Mouse (Mus musculus) forebrain, embryonic 16.5 days (tissue): ENCODE results near the gene Ncor1. TPM values are rescaled to one million over a fixed set of nuclear protein-coding genes. Genes with fewer than 3 reads are reported as not detected.

Experiments used
- ATAC-seq: fragments of 200-750 bp; cut with Nextera tagmentation; 2 replicates; pipeline ENCODE4 v1.8.0; 2017; ENCODE audit warnings: mild to moderate bottlenecking, moderate library complexity
- H3K27ac ChIP-seq: fragments of 300-500 bp; sonication (generic); 2 replicates; pipeline ENCODE4 v1.5.1; 2014; ENCODE audit warnings: low read length, control low read depth
- H3K27me3 ChIP-seq: fragments of 300-500 bp; sonication (generic); replicated peaks from 2 replicates; pipeline ENCODE4 v1.6.1; 2014; ENCODE audit warnings: low read length; ENCODE audit not compliant: control insufficient read depth, insufficient read depth
- H3K36me3 ChIP-seq: fragments of 300-500 bp; sonication (generic); 2 replicates; pipeline ENCODE4 v1.6.1; 2014; ENCODE audit not compliant: control insufficient read depth, insufficient read depth
- H3K4me1 ChIP-seq: fragments of 300-500 bp; sonication (generic); replicated peaks from 2 replicates; pipeline ENCODE4 v1.6.1; 2014; ENCODE audit warnings: low read length; ENCODE audit not compliant: control insufficient read depth, insufficient read depth
- H3K4me2 ChIP-seq: fragments of 300-500 bp; sonication (generic); 2 replicates; pipeline ENCODE4 v1.6.1; 2014; ENCODE audit warnings: mild to moderate bottlenecking, low read length, control low read depth
- H3K4me3 ChIP-seq: fragments of 300-500 bp; sonication (generic); replicated peaks from 2 replicates; pipeline ENCODE4 v1.5.1; 2014; ENCODE audit warnings: mild to moderate bottlenecking, low read length, control low read depth
- H3K9ac ChIP-seq: fragments of 300-500 bp; sonication (generic); replicated peaks from 2 replicates; pipeline ENCODE4 v1.6.1; 2014; ENCODE audit warnings: low read depth, low read length, control low read depth
- H3K9me3 ChIP-seq: fragments of 300-500 bp; sonication (generic); 2 replicates; pipeline ENCODE4 v1.6.1; 2016; ENCODE audit warnings: low read length; ENCODE audit not compliant: control insufficient read depth
- WGBS: fragments of 180-500 bp; shearing (Covaris S2); extraction: QIAGEN DNeasy Blood & Tissue Kit; methylation state at CpG from one replicate; pipeline ENCODE4 v1.1.7; 2014; 5-methylcytosine and 5-hydroxymethylcytosine counted together
- polyA plus RNA-seq: library from polyadenylated mRNA; unstranded; fragments of >200 nt; fragmentation: Nextera tagmentation; extraction: Ambion mirVana; gene quantifications from 2 replicates; pipeline ENCODE4 v1.2.1, GENCODE M21; 2015

Gene Ncor1
- polyA plus RNA-seq, 1 experiment from 2014 or later, result 186 TPM

- Histone ChIP-seq H3K9me3 (no peaks in the 10 kb centered on the region), H3K4me3 (no peak overlapping the region), H3K27ac (no peak overlapping the region), H3K4me1 (peaks cover 11% of the 10 kb centered on the region), H3K36me3 (no peaks in the 10 kb centered on the region), H3K4me2 (no peak overlapping the region), H3K27me3 (no peaks in the 10 kb centered on the region), H3K9ac (no peak overlapping the region)
- ATAC-seq, result no peak
- WGBS, result 83% methylated on average over 12 of the region's 12 CpGs
Measured at GRCm38 (mm10) chr11:62269097-62269496, 189.2 kb downstream of the Ncor1 start.

GRCm38 (mm10) chr11:62268381-62268780 is 190.0 kb downstream of the Ncor1 start:
- ATAC-seq, result no peak
- Histone ChIP-seq H3K9ac (no peak overlapping the region), H3K4me3 (no peak overlapping the region), H3K9me3 (no peaks in the 10 kb centered on the region), H3K36me3 (no peaks in the 10 kb centered on the region), H3K27ac (no peak overlapping the region), H3K27me3 (no peaks in the 10 kb centered on the region), H3K4me2 (no peak overlapping the region), H3K4me1 (peaks cover 11% of the 10 kb centered on the region)
- 77% methylated on average over 8 of the region's 8 CpGs for WGBS

GRCm38 (mm10) chr11:62266466-62267214 is 191.7 kb downstream of the Ncor1 start:
- Histone ChIP-seq H3K4me3 (no peak overlapping the region), H3K36me3 (no peaks in the 10 kb centered on the region), H3K9ac (no peak overlapping the region), H3K9me3 (no peaks in the 10 kb centered on the region), H3K27ac (no peak overlapping the region), H3K4me2 (no peak overlapping the region), H3K27me3 (no peaks in the 10 kb centered on the region), H3K4me1 (peaks cover 11% of the 10 kb centered on the region)
- ATAC-seq, result no peak
- 45% methylated on average over 17 of the region's 17 CpGs for WGBS

Other genes with a start within 250 kb of the Ncor1 start
- gene Adora2b, start 209.6 kb downstream of the Ncor1 start, polyA plus RNA-seq, result 2.4 and 3.0 TPM in 2 replicates
- 10.9 and 11.2 TPM in 2 replicates for gene Zswim7, start 177.2 kb downstream of the Ncor1 start, polyA plus RNA-seq
- gene Ttc19, start 177.1 kb downstream of the Ncor1 start, polyA plus RNA-seq, result 30.8 and 39.3 TPM in 2 replicates
- 6.2 and 6.9 TPM in 2 replicates for gene Pigl, start 81 bp downstream of the Ncor1 start, polyA plus RNA-seq
- 79.5 and 86.3 TPM in 2 replicates for gene Cenpv, start 80.7 kb upstream of the Ncor1 start, polyA plus RNA-seq
- gene Ubb, start 92.6 kb upstream of the Ncor1 start, polyA plus RNA-seq, result 4,671 and 4,745 TPM in 2 replicates
- 19.1 and 27.2 TPM in 2 replicates for gene Trpv2, start 115.9 kb upstream of the Ncor1 start, polyA plus RNA-seq
- gene Lrrc75a, start 190.0 kb upstream of the Ncor1 start, polyA plus RNA-seq, result 9.7 and 10.6 TPM in 2 replicates
- gene Mmgt2, start 190.1 kb upstream of the Ncor1 start, polyA plus RNA-seq, result 28.5 and 29.2 TPM in 2 replicates